Mouse (Mus musculus): Measurements from ENCODE around the gene Klf9.

GRCm38 (mm10) chr19:23152201-23152640, 11.2 kb downstream of the Klf9 start:
- no peak for TF ChIP-seq CTCF (IDR thresholded peaks at IDR 0.05; ENCODE audit: insufficient read depth, low read depth, low read length)
- TF ChIP-seq POLR2A (IDR thresholded peaks at IDR 0.05; ENCODE audit: insufficient read depth, low read depth, low read length): no peak
